Mouse (Mus musculus): ENCODE measurements around the gene Gipc2. TPM values are rescaled to one million over a fixed set of nuclear protein-coding genes. Genes with fewer than 3 reads are reported as not detected.

The Gipc2 gene
- polyA plus RNA-seq (2012; rRNA removed) = 18.6 and 22.8 TPM in 2 replicates

GRCm38 (mm10) chr3:152166099-152166423, at the start of gene Gipc2:
Gene Gipc2, minus strand, starts transcription at chr3:152166230.

GRCm38 (mm10) chr3:152209967-152210634, 44.1 kb upstream of the Gipc2 start, which contains the start of the genes Dnajb4 and Fubp1:
Gene Dnajb4, minus strand, starts transcription at chr3:152210302.
Gene Fubp1, plus strand, starts transcription at chr3:152210422.

Other genes with a start within 250 kb of the Gipc2 start
- 0.85 and 1.2 TPM in 2 replicates for gene Dnajb4, start 44.1 kb upstream of the Gipc2 start, polyA plus RNA-seq (2012; rRNA removed)
- gene Fubp1, start 44.2 kb upstream of the Gipc2 start, polyA plus RNA-seq (2012; rRNA removed) = 16.6 and 18.2 TPM in 2 replicates
- 0.04 and 0.10 TPM in 2 replicates for gene Nexn, start 100.1 kb upstream of the Gipc2 start, polyA plus RNA-seq (2012; rRNA removed)
- gene Miga1, start 174.2 kb upstream of the Gipc2 start, polyA plus RNA-seq (2012; rRNA removed) = 0.94 and 1.5 TPM in 2 replicates
- gene Usp33, start 180.2 kb upstream of the Gipc2 start, polyA plus RNA-seq (2012; rRNA removed) = 0.90 and 2.5 TPM in 2 replicates
- gene Zzz3, start 229.2 kb upstream of the Gipc2 start, polyA plus RNA-seq (2012; rRNA removed) = 5.1 and 5.5 TPM in 2 replicates

Measured in stomach, adult 2 months (tissue).